Mouse (Mus musculus) erythroblast, embryonic 14.5 days (primary cell): Measurements from ENCODE around the gene Cemip.

Experiments
- GATA1 ChIP-seq: IDR thresholded peaks from 2 replicates; pipeline ENCODE4 v1.6.1; 2012; ENCODE audit warnings: low read length, inconsistent platforms, mixed read lengths
- TAL1 ChIP-seq: IDR thresholded peaks from 3 replicates; pipeline ENCODE4 v1.6.1; 2012; ENCODE audit warnings: low read length, inconsistent platforms, mixed read lengths

DNA sequence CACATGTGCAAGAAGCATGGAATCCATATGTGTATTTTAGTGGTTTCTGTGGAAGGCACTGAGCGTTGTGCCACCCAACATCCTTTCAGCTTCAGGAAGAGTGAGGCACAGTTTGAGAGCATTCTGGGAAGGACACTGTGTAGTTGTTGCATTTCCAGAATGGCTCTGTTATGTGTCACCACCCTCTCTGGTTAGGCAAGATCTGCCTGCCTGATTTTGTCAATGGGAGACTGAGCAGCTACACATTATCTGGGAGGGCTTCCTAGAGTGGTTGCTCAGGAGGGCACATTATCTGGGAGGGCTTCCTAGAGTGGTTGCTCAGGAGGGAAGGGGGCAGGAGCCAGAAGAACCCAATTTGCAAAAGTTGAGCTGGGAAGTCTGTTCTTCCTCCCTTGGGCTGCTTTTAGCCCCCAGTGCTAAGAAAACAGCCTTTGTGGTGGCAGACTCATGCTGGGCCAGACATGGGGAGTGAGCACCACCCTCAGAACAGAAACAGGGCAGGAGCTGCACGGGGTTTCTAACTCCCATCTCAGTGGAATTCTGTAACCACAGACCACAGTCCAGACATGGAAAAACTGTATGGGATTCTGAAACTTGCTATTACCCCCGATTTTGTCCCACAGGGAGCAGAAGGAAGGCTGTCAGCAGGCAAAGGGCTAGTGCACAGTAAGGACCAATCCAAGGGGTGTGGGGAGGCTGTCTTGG, 147.1 kb downstream of the Cemip start:
- no peak for TF ChIP-seq TAL1
- TF ChIP-seq GATA1 = no peak
